Mouse (Mus musculus): Measurements from ENCODE around the gene Efcab14.

Efcab14 gene

DNA sequence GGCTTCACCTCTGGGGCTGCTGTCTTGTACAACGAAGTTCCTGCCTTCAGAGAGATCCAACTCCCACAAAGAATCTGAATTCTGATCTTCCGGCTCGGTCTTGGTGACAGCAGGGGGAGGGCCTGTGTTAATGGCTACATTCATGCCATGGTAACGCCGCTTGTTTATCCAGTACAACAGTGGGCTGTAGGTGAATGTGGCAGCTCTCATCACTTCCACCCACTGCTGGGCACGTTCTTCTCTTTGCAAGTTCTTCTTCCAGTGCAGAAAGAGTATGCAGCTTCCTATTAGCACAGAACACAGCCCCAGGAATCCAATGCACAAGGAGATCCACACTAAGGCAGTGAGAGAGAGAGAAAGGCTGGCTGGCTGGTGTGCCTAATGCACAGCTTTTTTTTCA lies 42.7 kb downstream of the Efcab14 start:
- DNase-seq (ENCODE audit: low spot score) = no peak

DNA sequence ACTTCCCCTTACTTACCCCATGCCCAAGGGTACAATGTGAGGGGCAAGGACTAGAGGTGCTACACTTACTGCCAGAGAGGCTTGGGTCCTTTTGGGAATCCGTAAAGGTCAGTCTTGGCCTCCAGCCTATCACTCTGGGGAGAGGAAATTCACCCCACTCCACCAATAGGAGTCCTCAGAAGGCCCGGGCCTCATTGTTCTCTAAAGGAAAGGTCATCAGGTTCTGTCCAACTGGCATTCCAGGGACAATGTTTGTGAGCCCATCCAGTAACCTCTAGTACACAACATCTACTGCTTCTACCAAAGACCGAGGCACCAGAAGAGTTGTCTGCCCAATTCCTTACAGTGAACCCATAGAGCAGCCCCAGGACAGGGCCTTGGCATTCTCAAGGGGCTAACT lies 43.4 kb downstream of the Efcab14 start, which contains the start of gene Tex38:
Gene Tex38 (minus strand): TSS at position 101 of the 400 bp plus-strand sequence.
- no peak for DNase-seq (ENCODE audit: low spot score)

DNA sequence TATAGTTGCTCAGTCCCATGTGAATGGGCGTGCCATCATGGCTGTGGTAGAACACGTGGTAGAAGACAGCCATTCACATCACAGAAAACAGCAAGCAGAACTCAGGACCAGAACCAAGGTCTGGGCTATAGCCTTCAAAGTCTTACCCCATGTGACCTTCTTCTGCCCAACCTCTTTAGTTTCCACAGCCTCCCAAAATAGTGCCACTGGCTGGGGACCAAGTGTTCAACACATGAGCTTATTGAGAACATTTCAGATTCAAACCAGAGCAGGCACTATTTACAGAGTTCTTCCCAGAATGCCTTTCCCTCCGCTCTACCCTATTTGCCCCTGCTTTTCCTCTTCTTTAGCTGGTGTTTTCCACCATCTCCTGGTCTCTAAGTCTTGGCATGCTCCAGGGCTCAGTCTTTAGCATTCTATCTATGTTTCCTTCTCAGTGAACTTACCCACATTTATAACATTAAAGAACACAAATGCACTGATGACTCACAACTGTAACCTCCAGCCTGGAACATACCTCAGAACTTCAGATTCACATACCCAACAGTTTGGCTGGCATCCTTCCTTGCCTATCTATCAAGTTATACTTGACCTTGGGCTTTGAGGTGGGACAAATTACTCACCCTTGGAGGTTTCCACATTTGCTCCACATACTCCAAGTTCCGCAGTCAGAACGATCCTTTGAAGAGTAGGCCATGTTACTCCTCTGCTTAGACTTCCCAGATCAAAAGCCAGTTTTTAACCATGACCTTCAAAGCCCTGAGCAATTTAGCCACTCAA lies 44.7 kb downstream of the Efcab14 start:
- DNase-seq (ENCODE audit: low spot score) = no peak

GRCm38 (mm10) chr4:115784769-115785510 lies 47.4 kb downstream of the Efcab14 start, which contains the start of gene Atpaf1:
Gene Atpaf1 (plus strand): TSS chr4:115784812.
- DNase-seq (ENCODE audit: low spot score) = peak; percentile 86

DNA sequence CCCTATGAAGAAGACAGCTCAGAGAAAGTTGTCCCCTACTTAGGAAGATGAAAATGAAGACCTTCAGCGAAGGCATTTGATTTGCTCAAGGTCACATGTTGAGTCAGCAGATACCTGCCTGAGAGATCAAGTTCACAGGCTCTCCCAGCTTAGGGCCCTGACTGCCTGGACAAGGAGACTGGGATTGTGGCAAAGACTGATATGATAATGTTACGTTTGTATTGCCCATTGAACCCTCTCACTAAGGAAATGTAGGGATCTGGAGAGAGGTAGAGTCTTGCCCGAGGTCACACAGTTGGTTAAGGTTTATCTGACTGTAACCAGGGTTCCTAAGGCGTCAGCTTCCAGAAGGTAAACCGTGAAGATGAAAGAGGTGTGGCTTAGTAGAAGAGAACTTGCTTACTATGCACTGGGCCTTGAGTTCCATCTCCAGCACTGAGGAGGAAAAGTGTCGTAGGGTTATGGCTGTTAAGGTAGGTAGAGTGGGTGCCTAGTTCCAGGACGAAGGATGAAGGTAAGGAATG lies 48.0 kb downstream of the Efcab14 start:
- DNase-seq (ENCODE audit: low spot score) = no peak

- no peak for DNase-seq (ENCODE audit: low spot score)
These were observed 53.3 kb downstream of the Efcab14 start for GRCm38 (mm10) chr4:115790864-115791263.

- no peak for DNase-seq (ENCODE audit: low spot score)
These were observed 57.8 kb downstream of the Efcab14 start for GRCm38 (mm10) chr4:115795360-115795759.

DNA sequence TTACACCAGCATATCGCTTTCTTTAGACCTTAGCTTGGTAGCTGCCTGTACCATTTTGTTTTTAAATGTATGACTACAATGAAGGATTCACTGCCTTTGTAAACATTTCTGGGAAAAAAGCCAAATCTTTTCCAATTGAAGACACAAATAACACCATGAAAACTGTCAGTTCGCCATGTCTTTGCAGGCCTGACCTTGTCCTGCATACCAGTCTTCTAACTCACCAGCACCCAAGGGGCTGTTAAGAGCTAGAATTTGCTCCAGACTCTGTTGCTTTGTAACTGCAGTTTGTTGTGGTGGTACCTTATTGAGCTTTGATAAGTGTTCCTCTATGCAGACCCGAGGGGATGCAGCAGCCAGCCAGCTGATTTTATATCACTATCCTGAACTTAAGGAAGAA lies 62.4 kb downstream of the Efcab14 start:
- DNase-seq (ENCODE audit: low spot score) = no peak

GRCm38 (mm10) chr4:115812326-115812725 lies 74.8 kb downstream of the Efcab14 start:
- DNase-seq (ENCODE audit: low spot score) = no peak

- no peak for DNase-seq (ENCODE audit: low spot score)
These were observed 78.1 kb downstream of the Efcab14 start for GRCm38 (mm10) chr4:115815606-115816005.

DNA sequence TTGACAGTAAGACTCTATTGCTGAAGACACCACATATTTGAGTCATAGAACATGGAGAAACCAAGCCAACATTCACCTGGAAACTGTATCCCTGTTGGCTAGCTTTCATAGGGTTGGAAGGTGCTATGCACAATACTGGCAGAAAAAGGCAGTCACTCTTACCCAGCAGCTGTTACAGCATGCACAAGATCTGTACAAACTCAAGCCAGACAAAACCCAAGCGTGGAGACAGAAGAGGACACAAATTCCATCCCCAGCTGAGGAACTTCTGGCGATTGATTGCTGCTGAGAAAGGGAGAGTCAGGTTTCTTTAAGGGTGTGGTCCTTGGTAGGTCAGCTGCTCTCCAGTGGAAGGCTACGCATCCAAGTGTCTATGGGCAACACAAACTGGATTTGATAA lies 82.7 kb downstream of the Efcab14 start:
- DNase-seq (ENCODE audit: low spot score) = no peak

DNA sequence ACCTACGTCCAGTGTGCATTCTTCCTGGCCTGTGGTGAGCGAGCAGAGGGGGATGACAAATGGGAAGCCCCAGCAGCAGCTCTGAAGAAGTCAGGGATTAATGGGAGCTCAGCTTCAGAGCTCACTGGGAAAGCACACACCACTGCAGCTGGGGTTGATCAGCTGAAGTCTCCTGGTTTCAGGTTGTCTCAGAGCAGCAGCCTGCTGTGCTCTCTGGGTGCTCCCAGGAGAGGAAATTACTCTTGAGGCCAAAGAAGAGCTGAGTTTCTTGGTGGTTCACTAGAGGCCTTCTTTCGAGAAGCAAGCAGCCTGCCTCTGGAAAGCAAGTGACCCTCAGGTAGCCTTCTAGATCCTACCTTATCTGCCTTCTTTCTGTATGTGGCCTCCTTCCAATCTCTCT lies 83.4 kb downstream of the Efcab14 start:
- no peak for DNase-seq (ENCODE audit: low spot score)

DNA sequence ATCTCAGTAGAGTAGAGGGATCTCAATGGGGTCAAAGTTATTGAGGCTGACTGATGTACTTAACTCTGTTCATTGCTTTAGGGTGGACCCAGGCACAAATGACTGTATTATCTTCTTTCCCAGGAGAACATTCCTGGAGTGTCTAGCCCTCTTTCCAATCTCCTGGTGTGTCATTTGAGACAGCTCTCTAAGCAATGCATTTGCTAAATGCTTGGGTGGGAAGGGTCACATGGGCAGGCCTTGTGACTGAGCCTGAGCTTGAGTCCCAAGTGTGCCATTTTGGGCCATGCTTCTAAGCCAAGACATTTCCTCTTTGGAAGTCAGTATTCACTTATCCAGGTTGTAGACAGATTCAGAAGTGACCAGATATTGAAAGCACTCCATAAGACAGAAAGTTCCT lies 83.9 kb downstream of the Efcab14 start:
- DNase-seq (ENCODE audit: low spot score) = no peak

GRCm38 (mm10) chr4:115821928-115822327 lies 84.4 kb downstream of the Efcab14 start:
- DNase-seq (ENCODE audit: low spot score) = no peak

DNA sequence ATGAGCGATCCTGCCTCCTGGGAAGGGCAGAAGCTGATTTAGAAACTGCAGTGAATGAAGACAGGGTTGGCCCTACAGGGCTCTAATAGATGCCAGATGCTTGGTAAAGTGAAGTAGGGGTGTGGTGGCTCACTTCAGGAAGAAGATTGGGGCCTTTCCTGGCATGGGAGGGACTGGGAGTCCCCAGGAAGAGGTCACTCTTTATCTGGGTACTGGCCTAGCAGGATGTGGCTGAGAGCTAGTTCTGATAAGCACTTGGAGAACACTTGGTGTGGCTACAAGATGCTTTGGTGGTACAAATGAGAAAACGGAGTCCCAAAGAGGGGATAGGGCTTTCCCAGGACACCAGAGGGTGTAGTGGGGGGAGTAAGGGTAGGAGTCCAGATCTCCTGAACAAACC lies 86.6 kb downstream of the Efcab14 start:
- DNase-seq (ENCODE audit: low spot score) = no peak

DNA sequence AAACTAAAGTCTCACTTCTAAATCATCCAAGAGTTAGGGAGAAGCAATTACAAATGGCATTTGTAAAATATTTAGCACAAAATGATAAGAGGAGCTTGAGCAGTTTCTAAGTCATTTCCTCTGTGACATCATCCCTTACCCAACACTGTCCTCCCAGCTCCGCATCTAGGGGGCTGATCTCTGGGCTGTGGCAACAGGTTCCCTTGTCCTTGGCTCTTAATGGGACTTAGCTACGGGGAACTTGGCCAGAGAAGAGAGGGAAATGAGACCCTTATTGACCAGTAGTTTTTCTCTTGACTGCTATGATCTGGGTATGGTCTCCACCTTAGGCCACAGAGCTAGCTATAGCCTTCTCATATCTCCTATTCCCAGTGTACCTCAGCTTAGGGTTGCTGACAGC lies 87.7 kb downstream of the Efcab14 start:
- DNase-seq (ENCODE audit: low spot score) = no peak

All from testis, postnatal 10 days (tissue).